Mouse (Mus musculus) bone marrow macrophage, adult 2 months (primary cell): ENCODE measurements at regions not wholly inside any gene's neighbourhood (a gene's known extent, or its start where the extent isn't known, plus 50 kb on each side); places are given as distances from the start of the nearest gene placed in this dataset.

Experiments
- CTCF ChIP-seq: IDR thresholded peaks from 2 replicates; pipeline ENCODE4 v1.5.1; 2012; ENCODE audit warnings: low read depth, mild to moderate bottlenecking, low read length, moderate library complexity
- POLR2A ChIP-seq: IDR thresholded peaks from 2 replicates; pipeline ENCODE4 v1.6.1; 2012; ENCODE audit warnings: mild to moderate bottlenecking, low read depth, low read length, borderline replicate concordance

- TF ChIP-seq CTCF = no peak
- no peak for TF ChIP-seq POLR2A
Measured at GRCm38 (mm10) chr1:47809508-47809907, 916.9 kb upstream of the Slc39a10 start.
